Mouse (Mus musculus) thymus, postnatal 14 days (tissue): ENCODE results near the gene Kcnh5.

Source experiments
- DNase-seq: peaks from one replicate; pipeline ENCODE4 v3.0.0; 2021

The Kcnh5 gene

GRCm38 (mm10) chr12:75176691-75177645, at the start of gene Kcnh5:
Gene Kcnh5, minus strand, starts transcription at chr12:75177332.
- peak; percentile 4 for DNase-seq

DNA sequence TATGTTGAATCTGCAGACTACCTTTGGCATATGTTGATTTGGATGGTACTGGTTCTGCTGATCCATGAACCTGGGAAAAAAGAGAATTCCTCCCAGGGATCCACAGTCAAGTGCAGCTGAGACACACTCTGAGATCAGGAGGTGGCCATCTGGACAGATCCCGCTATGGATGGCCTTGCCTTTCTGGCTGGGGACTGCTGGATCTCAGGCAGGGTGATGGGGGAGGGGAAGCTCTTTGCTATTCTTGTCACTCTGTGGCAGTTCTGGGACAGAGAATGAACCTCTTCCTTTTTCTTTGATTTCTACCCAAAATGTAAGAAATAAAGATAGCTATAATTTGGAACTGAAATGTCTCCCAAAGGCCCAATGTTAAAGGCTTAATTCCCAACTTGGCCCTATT, 46.8 kb upstream of the Kcnh5 start:
- DNase-seq: no peak

DNA sequence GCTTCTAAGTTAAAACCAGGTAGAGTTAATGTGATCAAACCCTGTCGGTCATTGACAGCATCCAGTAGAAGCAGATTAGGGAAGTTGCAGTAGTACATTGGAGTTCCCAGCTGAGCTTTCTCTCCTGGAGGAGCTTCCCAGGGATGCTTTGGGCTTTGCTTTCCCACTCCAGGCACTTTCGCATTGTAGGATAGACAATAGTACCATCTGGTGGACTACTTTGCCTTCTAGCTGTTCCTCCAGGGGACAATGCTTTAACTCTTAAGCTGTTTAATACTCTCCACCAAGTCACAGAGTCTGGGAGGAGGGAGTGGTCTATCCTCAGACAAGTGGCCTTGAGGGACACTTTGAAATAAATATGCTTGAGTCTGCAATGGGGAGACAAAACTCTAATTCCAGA, 12.3 kb upstream of the Kcnh5 start:
- no peak for DNase-seq

- DNase-seq: no peak
These were observed 5.5 kb upstream of the Kcnh5 start for GRCm38 (mm10) chr12:75182646-75183045.

- no peak for DNase-seq
These were observed 2.4 kb upstream of the Kcnh5 start for GRCm38 (mm10) chr12:75179491-75179890.

DNA sequence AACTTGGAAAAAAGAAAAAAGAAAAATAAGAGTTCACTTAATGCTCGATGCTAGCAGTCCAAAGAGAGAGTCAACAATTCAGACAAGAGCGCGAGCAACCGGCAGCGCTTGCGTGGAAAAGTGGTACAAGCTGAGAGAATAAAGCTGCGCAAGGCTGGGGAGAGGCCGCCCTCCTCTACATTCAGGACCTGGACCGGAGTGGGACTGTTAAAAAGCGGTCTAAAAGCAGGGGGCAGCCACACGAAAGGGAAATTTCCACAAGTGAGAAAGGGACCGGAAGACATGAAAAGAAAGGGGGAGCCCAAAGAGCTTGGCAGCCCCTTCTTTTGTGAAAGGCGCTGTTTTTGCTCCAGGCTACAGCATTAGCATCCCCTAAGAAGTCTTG, 506 bp upstream of the Kcnh5 start:
- DNase-seq: no peak

GRCm38 (mm10) chr12:75175931-75176565, 1.1 kb downstream of the Kcnh5 start:
- DNase-seq: no peak

DNA sequence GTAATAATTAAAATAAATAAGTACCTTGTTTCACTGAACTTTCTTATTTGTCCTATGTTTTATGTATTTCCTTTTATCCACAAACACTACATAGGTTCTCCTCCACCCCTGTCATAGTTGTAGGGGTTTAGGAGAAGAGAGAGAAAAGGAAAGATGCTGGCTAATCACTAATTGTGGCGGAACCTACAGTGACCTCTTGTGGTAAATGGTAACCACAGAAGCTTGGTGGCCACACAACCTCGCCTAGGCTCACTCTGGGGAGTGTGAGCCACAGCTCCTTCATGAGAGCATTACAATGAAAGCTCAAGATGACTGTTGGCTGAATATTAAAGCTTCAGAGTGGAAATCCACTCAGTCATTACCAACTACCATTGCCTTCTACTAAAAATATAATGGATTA, 6.2 kb downstream of the Kcnh5 start:
- DNase-seq: no peak

DNA sequence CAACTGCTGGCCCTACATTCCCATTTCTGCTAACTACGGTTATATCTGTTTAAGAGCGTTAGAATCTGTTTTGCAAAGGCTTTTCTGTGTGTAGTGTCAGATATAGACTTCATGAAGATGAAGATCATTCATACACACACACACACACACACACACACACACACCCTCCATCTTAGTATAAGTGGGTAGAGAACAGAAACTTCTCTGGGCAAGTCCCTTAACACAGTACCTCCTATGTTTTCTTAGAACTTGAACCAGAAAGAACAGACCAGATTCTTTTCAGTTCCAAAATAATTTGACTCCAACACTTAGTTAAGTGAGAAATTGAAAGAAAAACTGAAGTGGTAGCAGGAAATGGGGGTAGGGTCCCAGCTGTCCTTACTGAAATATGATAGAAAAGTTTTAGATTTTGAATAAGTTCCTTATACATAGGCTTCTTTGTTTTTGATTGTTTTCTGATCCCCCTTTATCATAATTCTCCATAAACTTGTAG, 24.0 kb downstream of the Kcnh5 start:
- DNase-seq: no peak

DNA sequence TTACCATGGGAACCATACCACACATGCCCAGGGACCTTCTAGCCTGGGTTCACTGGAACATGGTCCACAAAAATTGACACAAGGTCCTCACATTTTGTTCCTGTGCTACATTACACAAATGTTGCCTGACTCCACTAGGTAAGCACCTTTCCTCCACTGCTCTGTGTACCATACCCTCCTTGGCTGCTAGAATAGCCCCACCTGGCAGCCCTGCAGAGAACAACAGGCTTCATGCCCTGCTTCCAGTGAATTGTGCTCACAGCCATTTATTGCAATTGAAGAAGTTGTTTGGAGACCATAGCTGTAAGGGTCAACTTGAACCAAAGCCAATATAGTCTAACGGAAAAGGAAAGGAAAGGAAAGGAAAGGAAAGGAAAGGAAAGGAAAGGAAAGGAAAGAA, 37.3 kb downstream of the Kcnh5 start:
- no peak for DNase-seq

- DNase-seq: no peak
These were observed 85.2 kb downstream of the Kcnh5 start for GRCm38 (mm10) chr12:75091921-75092320.

GRCm38 (mm10) chr12:75090957-75091356, 86.2 kb downstream of the Kcnh5 start:
- DNase-seq: no peak

DNA sequence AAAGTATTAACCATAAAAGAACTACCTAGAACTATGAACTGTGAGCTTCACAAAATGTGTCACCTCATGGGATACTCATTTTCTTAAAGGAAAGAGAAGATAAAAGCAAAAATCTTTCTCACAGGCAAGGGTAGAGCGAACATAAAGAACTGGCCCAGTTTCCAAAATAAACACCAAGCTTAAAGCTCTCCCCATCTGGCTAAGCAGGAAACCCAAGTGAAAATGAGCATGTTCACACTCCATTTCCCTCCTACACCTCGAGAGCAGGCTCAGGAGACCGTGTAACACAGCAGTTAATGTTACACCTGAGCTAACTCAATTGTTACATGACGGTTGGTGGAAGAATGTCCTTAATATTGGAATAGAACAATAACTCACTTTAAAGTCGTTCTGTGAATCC, 100.0 kb downstream of the Kcnh5 start:
- no peak for DNase-seq

DNA sequence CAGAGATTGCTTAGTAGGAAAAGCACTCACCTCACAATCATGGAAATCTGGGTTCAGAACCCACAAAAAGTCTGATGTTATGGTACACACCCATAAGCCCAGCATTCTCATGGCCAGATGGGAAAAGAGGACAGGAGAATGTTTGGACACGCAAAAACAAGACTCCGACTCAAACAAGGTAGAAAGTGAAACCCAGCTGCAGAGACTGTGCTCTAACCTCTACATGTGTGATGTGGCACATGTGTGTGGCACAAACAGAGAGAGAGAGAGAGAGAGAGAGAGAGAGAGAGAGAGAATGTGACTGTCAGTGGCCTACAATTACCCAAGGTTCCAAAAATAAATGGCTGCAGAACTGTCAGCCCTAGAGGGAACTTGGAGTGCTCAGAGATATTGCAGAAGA, 106.1 kb downstream of the Kcnh5 start:
- no peak for DNase-seq

DNA sequence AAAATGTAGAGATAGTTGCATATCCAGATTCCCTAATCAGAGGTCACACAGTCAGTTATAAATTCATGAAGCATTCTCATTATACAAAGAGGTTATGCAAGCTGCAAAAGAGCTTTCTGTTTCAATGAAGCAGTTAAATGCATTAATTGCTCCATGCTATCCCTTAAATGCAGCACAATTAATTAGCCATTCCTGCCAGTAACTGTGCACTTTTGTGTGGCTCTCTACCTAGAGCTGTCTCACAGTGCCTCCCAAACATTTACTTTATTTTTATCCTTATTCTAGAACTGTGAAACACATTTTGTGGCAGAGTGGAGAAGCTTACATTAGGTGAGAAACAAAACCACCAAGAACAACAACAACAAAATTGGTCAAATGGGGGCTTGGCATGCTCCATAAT, 114.6 kb downstream of the Kcnh5 start:
- no peak for DNase-seq

DNA sequence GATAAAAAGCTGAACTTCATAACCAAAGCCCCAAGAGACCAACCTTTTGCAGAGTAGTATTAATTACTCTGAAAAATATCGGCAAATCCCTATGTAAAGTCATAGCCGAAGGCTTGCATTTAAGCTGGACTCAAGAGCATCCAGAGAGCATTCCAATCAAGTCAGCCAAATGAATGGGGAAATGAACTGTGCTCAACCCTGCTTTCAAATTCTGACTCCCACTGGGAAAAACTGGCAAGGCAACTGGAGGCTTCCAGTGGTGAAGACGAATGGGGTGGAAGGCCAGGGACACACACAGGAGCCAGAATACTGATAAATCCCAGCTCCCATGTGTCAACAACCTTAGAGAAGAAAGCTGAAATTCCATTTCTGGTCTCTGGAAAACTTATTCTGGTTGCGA, 115.4 kb downstream of the Kcnh5 start:
- no peak for DNase-seq

GRCm38 (mm10) chr12:75053731-75054130, 123.4 kb downstream of the Kcnh5 start:
- DNase-seq: no peak

DNA sequence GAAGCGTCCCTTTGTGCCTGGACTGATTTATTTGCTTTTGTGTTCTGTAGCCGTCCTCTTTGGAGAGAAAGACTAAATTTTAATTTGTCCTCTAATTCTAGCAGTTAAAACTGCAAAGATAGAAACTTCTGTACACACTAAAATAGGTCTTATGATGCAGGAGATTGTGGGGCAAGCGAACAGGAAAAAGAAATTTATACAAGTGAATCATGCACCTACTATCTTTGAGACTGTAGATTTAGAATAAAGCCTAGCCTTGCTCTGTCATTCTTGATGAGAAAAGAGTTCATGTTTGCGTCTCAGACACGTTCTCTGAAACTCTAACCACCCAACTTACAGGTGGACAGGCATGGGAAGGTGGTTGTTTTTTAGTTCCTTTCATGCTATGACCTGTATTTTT, 140.4 kb downstream of the Kcnh5 start:
- DNase-seq: no peak

GRCm38 (mm10) chr12:75031970-75032864, 144.9 kb downstream of the Kcnh5 start:
- no peak for DNase-seq

DNA sequence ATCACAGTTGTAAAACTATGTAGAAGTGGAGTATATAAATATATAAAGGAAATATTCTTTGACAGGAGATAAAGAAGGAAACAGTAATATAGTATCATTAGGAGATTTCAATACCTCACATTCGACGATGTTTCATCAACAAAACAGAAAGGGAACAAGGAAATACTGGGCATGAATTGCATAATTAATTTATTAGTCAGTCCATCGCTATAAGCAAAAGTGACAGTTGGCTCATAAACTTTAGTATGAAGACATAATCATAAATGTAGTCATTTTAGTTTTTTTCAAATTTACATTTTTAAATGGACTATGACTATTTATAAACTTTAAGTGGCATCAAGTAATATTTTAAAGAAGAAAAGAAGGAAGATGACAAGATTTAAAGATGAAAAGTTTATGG, 205.9 kb downstream of the Kcnh5 start:
- no peak for DNase-seq

- DNase-seq: no peak
These were observed 207.7 kb downstream of the Kcnh5 start for GRCm38 (mm10) chr12:74969420-74969819.

DNA sequence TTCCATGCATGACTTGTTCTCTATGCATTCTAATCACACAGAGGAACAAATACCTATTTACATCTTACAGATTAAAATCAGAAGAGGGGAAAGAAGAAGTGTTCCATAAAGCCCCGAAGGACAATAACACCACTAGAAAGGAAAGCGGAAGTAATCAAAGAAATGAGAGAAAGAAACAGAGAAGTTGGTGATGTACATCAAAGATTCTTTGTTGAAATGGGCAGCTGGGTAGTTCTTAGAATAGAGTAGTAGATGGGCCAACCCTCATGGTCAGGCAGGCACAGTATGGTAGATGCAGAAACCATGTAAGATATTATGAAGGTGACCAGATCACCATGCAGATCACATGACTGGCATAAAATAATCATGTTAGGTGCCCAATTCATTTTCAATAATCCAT, 210.9 kb downstream of the Kcnh5 start:
- no peak for DNase-seq

DNA sequence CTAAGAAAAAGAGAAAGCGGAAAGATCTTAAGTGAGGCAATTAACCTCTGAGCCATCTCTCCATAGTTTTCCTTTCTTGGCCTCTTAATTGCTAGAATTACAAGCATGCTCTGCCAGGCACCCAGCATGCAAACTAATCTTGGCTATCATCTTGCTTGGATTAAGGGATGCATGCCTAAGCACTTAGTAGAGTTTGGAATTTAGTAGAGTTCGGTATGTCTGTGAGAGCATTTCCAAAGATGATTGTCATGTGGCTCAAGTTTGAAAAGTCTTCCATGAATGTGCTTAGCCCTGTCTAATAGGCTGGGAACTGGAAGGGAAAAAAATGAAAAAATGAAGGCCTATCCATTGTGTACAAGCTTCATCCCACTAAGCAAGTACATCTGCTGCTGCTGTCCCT, 224.5 kb downstream of the Kcnh5 start:
- DNase-seq: no peak
